Mouse (Mus musculus) small intestine, adult 2 months (tissue): ENCODE data around the gene Jph4.

Experiments
- CTCF ChIP-seq: fragments of 200-500 bp; IDR thresholded peaks from 2 replicates; pipeline ENCODE4 v1.5.1; 2012; ENCODE audit warnings: low read depth, mild to moderate bottlenecking, control low read depth, inconsistent platforms, low read length, moderate library complexity, mixed read lengths; ENCODE audit not compliant: insufficient replicate concordance, insufficient read length; ENCODE audit errors: extremely low read depth
- POLR2A ChIP-seq: fragments of 200-500 bp; IDR thresholded peaks from 2 replicates; pipeline ENCODE4 v1.6.1; 2012; ENCODE audit warnings: low read depth, mild to moderate bottlenecking, control low read depth, inconsistent platforms, low read length, moderate library complexity

DNA sequence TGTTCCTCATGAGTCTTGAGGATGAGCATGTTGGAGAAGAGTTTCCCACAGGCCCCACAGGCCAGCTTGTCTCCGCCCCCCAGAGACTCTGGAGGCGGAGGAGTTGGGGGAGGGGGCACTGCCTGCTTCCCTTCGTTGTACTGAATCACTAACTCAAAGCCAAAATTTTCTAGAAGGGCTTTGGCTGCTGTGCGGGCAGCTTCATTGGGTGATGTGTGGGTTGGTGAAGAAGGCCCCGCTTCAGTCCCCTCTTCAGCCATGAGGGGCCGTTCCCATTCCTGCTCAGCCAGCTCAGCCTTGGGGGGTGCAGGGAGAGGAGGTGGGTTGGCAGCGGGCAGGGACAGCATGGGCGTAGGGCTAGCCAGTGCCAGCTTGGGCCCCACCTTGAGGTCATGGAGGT lies 50.7 kb downstream of the Jph4 start:
- no peak for TF ChIP-seq POLR2A
- no peak for TF ChIP-seq CTCF
